Mouse (Mus musculus) heart, adult 2 months (tissue): ENCODE results near the gene Slc34a1. TPM values are rescaled to one million over a fixed set of nuclear protein-coding genes. Genes with fewer than 3 reads are reported as not detected.

Source experiments
- DNase-seq, 2 experiments: peaks; one replicate each; pipeline ENCODE4 v3.0.0; 2021
- H3K27ac ChIP-seq: fragments of 200-600 bp; 2 replicates; pipeline ENCODE4 v1.8.1; 2022
- H3K27me3 ChIP-seq: fragments of 200-500 bp; 2 replicates; pipeline ENCODE4 v1.6.1; 2012; ENCODE audit warnings: mild to moderate bottlenecking, low read length, inconsistent platforms, mixed read lengths; ENCODE audit not compliant: control insufficient read depth, insufficient read depth
- H3K36me3 ChIP-seq: fragments of 200-500 bp; 2 replicates; pipeline ENCODE4 v1.6.1; 2012; ENCODE audit warnings: low read length, inconsistent platforms; ENCODE audit not compliant: control insufficient read depth, insufficient read depth
- H3K4me1 ChIP-seq: fragments of 200-500 bp; 2 replicates; pipeline ENCODE4 v1.6.1; 2011; ENCODE audit warnings: low read length; ENCODE audit not compliant: control insufficient read depth, insufficient read depth
- H3K4me3 ChIP-seq: fragments of 200-600 bp; 2 replicates; pipeline ENCODE4 v1.8.1; 2022
- H3K79me2 ChIP-seq: fragments of 200-500 bp; replicated peaks from 2 replicates; pipeline ENCODE4 v1.6.1; 2012; ENCODE audit warnings: mild to moderate bottlenecking, inconsistent platforms, low read length, moderate library complexity, mixed read lengths; ENCODE audit not compliant: control insufficient read depth, insufficient read depth
- H3K9ac ChIP-seq: fragments of 200-500 bp; 2 replicates; pipeline ENCODE4 v1.6.1; 2012; ENCODE audit warnings: low read depth, mild to moderate bottlenecking, control low read depth, inconsistent platforms, low read length, mixed read lengths
- CTCF ChIP-seq: fragments of 200-600 bp; IDR thresholded peaks from 2 replicates; pipeline ENCODE4 v1.8.1; 2022; ENCODE audit warnings: antibody characterized with exemption, mild to moderate bottlenecking, moderate library complexity
- EP300 ChIP-seq: fragments of 200-500 bp; IDR thresholded peaks from 2 replicates; pipeline ENCODE4 v1.6.1; 2011; ENCODE audit warnings: low read depth, low read length, control low read depth; ENCODE audit not compliant: insufficient read depth
- POLR2A ChIP-seq: fragments of 200-500 bp; IDR thresholded peaks from 2 replicates; pipeline ENCODE4 v1.6.1; 2011; ENCODE audit warnings: mild to moderate bottlenecking, low read depth, low read length, control low read depth; ENCODE audit not compliant: insufficient read depth
- WGBS: fragments of 180-500 bp; shearing (Covaris S2); methylation state at CpG from one replicate; pipeline ENCODE4 v1.1.7; 2018; 5-methylcytosine and 5-hydroxymethylcytosine counted together
- intact Hi-C: fragments of 180-260 bp; cut with DNase I; formaldehyde crosslinking; loops from one replicate; pipeline ENCODE4 v1.15.1; 2025
- polyA plus RNA-seq: library from polyadenylated mRNA; depleted of rRNA; stranded (reverse); fragments of >200 nt; gene quantifications from 2 replicates; pipeline ENCODE4 v1.2.3, GENCODE M21; 2012
- total RNA-seq, 2 experiments: library from RNA; stranded (reverse); gene quantifications; 2 replicates each; pipeline ENCODE4 v1.2.3; 2021

Slc34a1 gene
- total and polyA plus RNA-seq, 3 experiments, result 0.16 TPM; not detected in 2

DNA sequence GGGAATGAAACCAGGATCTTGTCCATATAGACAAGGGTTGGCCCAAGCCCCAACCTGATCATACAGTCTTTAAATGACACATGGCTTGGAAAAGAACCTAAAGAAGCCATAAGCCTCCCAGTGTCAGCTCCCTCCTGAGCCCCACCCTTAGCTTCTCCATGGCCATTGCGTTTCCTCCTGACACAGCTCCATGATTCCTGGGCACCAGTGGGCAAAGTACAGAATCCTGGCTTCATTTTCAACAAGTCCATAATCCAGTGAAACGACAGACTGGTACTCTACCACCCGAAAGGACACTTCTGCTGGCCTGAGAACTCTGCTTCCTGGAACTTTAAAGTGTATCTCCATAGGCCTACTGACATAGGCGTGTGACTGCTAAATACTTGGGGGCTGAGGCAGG is 9.4 kb downstream of the Slc34a1 start:
- DNase-seq, result no peak
- 79% methylated on average over 4 of the region's 4 CpGs for WGBS
- no peak overlapping the region for H3K9ac ChIP-seq
- H3K27ac ChIP-seq, result no peak overlapping the region
- intact Hi-C loops, result no loop called here
- H3K4me1 ChIP-seq, result no peaks in the 10 kb centered on the region
- H3K27me3 ChIP-seq, result no peaks in the 10 kb centered on the region; the same call in 1 of the 2 replicates
- H3K4me3 ChIP-seq, result no peak overlapping the region
- H3K36me3 ChIP-seq, result no peaks in the 10 kb centered on the region
- no peak for TF ChIP-seq EP300
- TF ChIP-seq CTCF, result no peak
- TF ChIP-seq POLR2A, result no peak
- no peaks in the 10 kb centered on the region for H3K79me2 ChIP-seq

DNA sequence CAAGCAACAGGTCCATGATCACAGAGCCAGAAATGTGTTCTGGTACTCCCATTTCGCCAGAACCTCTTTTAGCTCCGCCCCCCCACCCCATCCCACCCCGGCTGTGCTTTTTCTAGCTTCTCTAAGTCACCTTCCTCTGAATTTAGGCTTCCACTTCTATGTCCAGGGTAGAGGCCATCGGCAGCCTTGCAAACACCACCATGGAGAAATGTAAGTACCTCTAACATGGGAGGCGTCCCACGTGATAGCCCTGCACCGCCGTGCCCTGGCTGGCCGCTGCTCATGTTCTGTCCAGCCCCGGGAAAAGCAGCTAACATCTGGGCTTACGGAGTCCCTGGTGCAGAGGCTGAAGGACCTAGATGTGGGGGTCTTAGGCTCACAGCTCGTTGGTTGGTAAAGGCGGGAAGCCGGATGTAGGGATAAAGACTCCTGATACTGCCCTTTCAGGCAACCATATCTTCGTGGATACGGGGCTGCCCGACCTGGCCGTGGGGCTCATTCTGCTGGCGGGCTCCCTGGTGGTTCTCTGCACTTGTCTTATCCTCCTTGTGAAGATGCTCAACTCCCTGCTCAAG is 10.6 kb downstream of the Slc34a1 start:
- Histone ChIP-seq H3K4me3 (no peak overlapping the region), H3K9ac (no peak overlapping the region), H3K79me2 (no peaks in the 10 kb centered on the region), H3K4me1 (no peaks in the 10 kb centered on the region), H3K27me3 (no peaks in the 10 kb centered on the region; the same call in 1 of the 2 replicates), H3K27ac (no peak overlapping the region), H3K36me3 (no peaks in the 10 kb centered on the region)
- 74% methylated on average over 19 of the region's 19 CpGs for WGBS
- TF ChIP-seq CTCF (no peak), EP300 (no peak), POLR2A (no peak)
- intact Hi-C loops, result no loop called here
- DNase-seq, result no peak

DNA sequence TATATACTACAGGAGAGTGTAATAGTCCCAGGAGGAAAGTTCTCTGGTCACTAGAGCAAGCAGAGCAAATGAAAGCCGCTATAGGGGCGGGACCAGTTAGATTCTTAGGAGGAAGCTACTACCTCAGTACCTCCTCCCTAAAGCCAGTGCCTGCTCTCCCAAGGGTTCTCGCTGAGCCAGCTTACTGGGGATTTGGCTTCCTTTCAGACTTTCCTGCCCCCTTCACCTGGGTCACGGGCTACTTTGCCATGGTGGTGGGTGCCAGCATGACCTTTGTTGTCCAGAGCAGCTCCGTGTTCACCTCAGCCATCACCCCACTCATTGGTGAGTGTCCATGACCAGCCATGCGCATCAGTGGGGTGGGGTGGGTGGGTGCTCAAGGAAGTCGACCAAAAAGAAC is 13.8 kb downstream of the Slc34a1 start:
- TF ChIP-seq POLR2A (no peak), EP300 (no peak), CTCF (no peak)
- no peak for DNase-seq
- Histone ChIP-seq H3K36me3 (no peaks in the 10 kb centered on the region), H3K9ac (no peak overlapping the region), H3K27me3 (peaks cover 3% of the 10 kb centered on the region), H3K4me1 (no peaks in the 10 kb centered on the region), H3K4me3 (no peak overlapping the region), H3K27ac (no peak overlapping the region), H3K79me2 (no peaks in the 10 kb centered on the region)
- 73% methylated on average over 7 of the region's 7 CpGs for WGBS
- intact Hi-C loops, result no loop called here

DNA sequence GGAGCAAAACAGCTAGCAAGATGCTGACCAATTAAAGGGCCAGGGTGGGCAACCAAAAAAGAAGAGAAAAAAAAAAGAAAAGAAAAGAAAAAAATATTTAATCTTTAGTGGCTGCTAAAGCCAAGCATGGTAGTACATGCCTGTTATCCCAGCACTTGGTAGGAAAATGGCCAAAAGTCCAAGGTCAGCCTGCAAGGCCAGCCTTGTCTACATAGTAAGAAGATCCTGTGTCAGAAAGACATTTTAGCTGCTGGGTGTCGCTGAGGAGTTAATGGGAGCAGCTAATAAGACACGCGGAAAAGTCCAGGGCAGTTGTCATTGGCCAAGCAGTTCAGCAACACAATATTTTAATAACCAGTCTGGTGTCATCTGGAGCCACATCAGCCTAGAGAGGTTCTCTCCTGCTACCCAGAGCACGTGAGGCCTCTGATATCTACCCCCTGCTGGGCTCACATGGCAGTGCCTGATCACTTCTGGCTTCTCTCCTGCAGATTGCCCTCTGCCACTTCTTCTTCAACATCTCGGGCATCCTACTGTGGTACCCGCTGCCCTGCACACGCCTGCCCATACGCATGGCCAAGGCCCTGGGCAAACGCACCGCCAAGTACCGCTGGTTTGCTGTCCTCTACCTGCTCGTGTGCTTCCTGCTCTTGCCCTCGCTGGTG is 14.8 kb downstream of the Slc34a1 start:
- H3K4me1 ChIP-seq, result no peaks in the 10 kb centered on the region
- WGBS, result 88% methylated on average over 13 of the region's 13 CpGs
- intact Hi-C loops, result no loop called here
- H3K9ac ChIP-seq, result no peak overlapping the region
- no peak for DNase-seq
- TF ChIP-seq POLR2A (no peak), CTCF (no peak), EP300 (no peak)
- no peak overlapping the region for H3K4me3 ChIP-seq
- H3K27me3 ChIP-seq, result peaks cover 3% of the 10 kb centered on the region
- H3K79me2 ChIP-seq, result no peaks in the 10 kb centered on the region
- H3K36me3 ChIP-seq, result no peaks in the 10 kb centered on the region
- no peak overlapping the region for H3K27ac ChIP-seq

DNA sequence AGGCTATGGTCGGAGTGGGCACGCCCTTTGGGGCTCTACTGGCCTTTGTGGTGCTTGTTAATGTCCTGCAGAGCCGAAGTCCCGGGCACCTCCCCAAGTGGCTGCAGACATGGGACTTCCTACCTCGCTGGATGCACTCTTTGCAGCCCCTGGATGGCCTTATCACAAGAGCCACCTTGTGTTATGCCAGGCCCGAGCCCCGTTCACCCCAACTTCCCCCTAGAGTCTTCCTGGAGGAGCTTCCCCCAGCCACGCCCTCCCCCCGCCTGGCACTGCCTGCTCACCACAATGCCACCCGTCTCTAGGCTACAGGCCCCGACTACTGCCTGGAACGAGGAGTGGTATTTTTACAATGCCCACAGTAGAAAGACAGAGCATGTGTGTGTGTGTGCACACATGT is 15.3 kb downstream of the Slc34a1 start:
- intact Hi-C loops, result no loop called here
- TF ChIP-seq CTCF, result no peak
- no peak for TF ChIP-seq EP300
- no peak for TF ChIP-seq POLR2A
- DNase-seq, result no peak
- Histone ChIP-seq H3K9ac (no peak overlapping the region), H3K27me3 (peaks cover 3% of the 10 kb centered on the region), H3K4me3 (no peak overlapping the region), H3K36me3 (no peaks in the 10 kb centered on the region), H3K4me1 (peaks cover 3% of the 10 kb centered on the region), H3K79me2 (no peaks in the 10 kb centered on the region), H3K27ac (no peak overlapping the region)
- 71% methylated on average over 12 of the region's 12 CpGs for WGBS

DNA sequence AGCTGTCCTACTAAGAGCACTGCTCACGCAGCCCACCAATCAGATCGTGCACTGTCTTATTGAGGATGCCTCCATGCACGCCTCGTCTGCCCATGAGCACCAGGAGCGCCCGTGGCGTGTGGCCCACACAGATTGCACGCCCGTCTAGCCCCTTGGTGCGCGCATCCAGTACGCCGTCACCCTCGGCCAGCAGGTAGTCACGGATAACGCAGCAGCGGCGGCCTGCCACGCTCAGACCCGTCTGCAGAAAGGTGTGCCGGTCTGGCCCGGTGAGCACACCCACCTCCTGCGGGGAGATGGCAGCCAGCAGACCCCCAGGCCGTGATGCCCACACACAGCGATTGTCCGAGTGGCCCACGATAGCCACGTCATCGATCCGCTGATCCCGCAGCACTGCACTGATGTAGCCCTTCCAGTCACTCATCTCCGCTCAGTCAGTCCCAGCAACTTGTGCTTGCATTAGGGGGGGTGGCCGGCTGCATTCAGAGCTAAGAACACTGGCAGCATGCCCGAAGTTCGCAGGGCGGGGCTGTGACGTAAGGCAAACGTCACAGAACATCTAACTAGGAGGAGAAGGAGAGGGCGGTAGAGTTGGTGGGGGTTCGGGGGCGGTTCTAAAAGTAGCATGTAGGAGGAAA is 16.9 kb downstream of the Slc34a1 start, which contains the start of gene Pfn3:
TSS of gene Pfn3 (minus strand) at position 490 of the 638 bp plus-strand sequence.
- Histone ChIP-seq H3K79me2 (no peaks in the 10 kb centered on the region), H3K27me3 (peaks cover 3% of the 10 kb centered on the region), H3K4me3 (no peak within 1 kb of the TSS), H3K27ac (no peak within 1 kb of the TSS), H3K9ac (0 out of 2 replicates have a peak within 1 kb of the TSS, but pooled peaks have one; percentile 6), H3K36me3 (no peaks in the 10 kb centered on the region), H3K4me1 (peaks cover 3% of the 10 kb centered on the region)
- intact Hi-C loops, result no loop called here
- peak; percentile 17 to 45 for DNase-seq
- TF ChIP-seq EP300 (no peak), POLR2A (no peak), CTCF (no peak)
- WGBS, result 20% methylated on average over 41 of the region's 41 CpGs
